Mouse (Mus musculus) urinary bladder, postnatal 36 days (tissue): Measurements from ENCODE around the gene Tomm40l.
A peak's percentile ranks its signal among the peaks of the same experiment; 100 is the strongest.

ENCODE experiments used
- DNase-seq, 2 experiments: peaks; one replicate each; pipeline ENCODE4 v3.0.0; 2022; ENCODE audit warnings: low spot score in 2 of 2, mixed read lengths in 1 of 2

The Tomm40l gene

DNA sequence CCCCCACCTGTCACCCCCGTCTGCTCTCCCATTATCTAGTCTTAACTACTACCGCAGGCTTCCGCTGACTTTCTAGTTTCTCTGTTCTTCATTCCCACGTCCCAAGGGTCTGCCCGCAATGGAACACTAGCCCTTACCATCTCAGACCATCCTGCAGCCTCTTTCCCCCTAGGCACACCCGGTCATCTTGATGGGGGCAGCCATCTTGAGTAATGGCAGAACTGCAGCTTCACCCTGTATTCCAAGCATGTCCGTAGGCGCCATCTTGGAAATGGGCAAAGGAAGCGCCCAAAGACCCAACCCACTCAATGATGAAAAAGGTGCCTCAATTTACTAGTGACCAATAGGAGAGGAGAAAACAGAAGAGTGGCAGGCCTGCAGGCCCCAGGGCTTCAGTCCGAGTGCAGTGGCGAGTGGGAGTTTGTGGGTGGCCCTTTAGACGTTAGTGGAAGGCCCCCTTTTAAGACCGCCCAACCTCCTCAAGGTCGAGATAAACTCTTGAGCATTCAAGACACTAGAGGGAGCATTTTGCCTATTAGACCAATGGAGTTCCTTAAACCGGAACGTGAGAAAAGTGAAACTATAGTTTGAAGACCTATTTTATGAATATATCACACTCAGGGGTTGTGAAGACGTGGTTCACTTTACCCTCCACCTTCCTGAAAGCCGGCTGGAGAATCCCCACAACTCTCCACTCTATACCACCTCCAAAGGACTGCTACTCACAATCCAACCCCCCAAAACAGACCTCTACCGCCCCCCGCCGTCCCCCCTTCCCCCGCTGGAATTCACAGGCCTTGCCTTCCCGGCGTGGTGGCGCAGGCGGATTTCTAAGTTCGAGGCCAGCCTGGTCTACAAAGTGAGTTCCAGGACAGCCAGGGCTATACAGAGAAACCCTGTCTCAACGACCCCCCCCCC lies at the start of gene Tomm40l:
Tomm40l (minus strand) TSS at position 277 of the 918 bp plus-strand sequence.
- peak; percentile 84 to 94 for DNase-seq

GRCm38 (mm10) chr1:171272086-171272485 lies 49.8 kb upstream of the Tomm40l start:
- DNase-seq, result no peak

- no peak for DNase-seq
Observed at GRCm38 (mm10) chr1:171271622-171272021, 49.3 kb upstream of the Tomm40l start.

DNA sequence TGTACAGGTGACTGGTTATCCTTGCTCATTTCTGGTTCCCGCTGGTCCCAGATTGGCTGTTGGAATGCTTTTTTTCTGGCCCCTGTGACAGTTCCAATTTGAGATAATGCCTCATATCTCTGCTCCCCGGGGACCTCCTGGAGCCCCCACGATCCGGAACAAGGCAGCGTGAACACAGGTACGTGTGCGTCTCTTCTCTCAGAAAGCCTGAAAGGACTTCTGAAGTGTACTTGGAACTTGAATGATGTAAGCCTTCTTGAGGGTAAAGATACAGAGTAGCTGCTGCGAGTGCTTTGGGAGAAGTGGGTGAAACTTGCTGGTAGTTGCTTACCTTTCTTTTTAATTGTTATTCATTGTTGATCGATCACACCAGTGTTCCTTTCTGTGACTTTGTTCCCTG lies 48.9 kb upstream of the Tomm40l start:
- DNase-seq, result no peak

DNA sequence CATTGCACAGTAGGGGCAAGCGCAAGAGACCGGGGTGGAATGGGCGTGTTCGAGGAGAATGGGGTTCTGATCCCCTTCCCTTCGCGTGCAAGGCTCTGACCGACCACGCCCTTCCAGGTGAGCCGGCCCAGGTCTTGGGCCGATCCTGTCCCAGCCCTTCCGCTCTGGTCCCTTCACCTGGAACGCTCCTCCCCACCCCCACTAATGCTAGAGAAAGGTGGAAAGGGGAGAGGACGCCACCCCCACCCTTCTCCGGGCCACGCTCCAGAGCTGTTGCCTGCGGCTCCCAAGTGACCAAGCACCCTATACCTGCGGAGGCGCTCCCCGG lies 48.2 kb upstream of the Tomm40l start:
- peak; percentile 55 to 63 for DNase-seq

DNA sequence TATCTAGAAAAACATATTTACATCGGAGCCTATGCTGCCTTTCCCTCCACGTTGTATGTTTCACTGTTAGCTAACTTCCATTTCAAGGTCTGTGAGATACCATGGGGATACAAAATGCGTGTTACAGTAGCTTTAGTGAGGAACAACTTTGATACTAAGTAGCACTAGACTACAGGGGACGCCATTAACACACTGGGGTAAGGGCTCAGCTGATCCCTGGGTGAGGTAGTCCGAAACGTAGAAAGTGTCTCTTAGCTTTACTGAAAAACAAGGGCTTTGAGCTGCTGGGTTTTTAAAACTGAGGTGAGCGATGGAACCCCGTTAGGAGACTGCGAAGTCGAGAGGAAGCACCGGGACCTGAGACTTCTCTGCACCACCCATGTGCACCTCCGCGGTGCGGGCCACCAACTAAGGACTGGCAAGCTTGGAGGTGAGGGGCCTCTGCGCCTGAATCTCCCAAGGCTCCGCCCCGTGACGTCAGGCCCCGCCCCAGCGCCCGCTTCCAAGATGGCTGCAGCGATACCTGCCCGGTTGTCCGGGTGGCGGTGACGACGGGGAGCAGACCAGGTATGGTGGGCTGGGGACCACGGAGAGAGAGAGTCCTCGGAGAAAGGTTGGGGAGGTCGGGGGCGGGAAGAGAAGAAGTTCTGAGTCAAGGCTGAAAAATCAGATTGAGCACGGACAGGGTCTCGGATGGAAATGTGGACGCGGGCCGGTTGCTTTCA lies 47.7 kb upstream of the Tomm40l start, which contains the start of gene B4galt3:
B4galt3 (plus strand) TSS at position 481 of the 725 bp plus-strand sequence.
- DNase-seq, result peak; percentile 97

DNA sequence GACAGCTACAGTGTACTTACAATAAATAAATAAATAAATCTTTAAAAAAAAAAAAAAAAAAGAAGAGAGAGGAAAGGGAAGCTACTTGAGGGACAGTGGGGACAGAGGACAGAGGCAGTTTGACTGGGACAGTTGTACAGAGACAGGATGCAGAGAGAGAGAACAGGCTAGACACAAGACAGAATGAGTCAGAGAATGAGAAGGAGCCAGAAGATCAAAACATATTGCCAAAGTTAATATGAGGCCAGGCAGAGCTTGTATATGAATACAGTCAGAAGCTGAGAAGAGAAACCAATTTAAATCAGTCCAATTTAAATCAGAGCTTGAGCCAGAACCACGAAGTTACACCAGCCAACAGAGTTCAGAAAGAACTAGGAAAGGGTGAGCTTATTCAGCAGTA lies 46.0 kb upstream of the Tomm40l start:
- DNase-seq, result no peak

GRCm38 (mm10) chr1:171265971-171266744 lies 43.8 kb upstream of the Tomm40l start:
- DNase-seq, result no peak

DNA sequence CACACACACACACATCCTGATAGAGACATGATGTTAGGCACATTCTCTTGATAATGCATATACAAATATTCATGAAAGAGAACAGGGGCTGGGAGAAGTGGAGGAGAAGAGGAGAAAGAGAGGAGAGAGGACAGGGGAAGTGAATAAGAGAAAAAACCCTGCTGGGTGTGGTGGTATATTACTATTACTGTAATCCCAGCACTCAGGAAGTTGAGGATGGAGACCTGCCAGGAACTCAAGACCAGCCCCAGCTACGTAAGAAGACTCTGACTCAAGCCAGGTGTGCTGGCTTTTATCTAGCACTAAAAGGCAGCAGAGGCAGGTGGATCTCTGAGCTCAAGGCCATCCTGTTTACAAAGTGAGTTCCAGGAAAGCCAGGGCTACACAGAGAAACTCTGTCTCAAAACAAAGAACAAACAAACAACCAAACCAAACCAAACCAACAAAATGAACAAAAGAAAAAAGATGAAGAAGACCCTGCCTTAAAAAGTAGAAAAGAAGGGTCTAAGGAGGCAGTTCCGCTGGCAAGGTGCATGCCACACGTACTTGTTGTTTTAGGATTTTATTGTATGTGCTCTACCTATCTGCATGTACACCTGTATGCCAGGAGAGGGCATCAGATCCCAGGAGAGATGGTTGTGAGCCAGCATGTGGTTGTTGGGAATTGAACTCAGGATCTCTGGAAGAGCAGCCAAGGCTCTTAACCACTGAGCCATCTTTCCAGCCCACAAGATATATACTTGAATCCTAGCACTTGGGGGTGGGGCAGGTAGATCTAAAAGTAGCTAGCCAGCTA lies 41.5 kb upstream of the Tomm40l start:
- no peak for DNase-seq

- no peak for DNase-seq
Observed at GRCm38 (mm10) chr1:171263185-171263611, 40.9 kb upstream of the Tomm40l start.

- DNase-seq, result no peak
Observed at GRCm38 (mm10) chr1:171262594-171263130, 40.3 kb upstream of the Tomm40l start.

DNA sequence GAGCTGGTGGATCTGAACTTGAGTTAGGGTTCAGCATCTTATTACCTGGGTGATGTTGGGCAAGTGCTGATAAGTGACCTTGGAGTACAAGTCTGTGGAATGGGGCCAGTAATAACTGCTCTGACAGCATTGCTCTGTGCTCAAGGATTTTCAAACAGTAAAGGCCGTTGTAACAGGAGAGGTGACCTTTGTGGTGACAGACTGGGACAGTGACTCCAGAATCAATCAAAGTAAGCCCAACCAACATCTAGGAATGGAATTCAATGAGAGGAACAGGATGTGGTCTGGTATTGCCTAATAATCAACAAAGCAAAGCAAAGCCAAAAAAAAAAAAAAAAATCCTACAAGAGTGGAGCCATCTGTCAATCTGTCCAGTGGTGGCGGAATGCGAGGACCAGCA lies 38.0 kb upstream of the Tomm40l start:
- DNase-seq, result no peak

- no peak for DNase-seq
Observed at GRCm38 (mm10) chr1:171258921-171259320, 36.6 kb upstream of the Tomm40l start.

DNA sequence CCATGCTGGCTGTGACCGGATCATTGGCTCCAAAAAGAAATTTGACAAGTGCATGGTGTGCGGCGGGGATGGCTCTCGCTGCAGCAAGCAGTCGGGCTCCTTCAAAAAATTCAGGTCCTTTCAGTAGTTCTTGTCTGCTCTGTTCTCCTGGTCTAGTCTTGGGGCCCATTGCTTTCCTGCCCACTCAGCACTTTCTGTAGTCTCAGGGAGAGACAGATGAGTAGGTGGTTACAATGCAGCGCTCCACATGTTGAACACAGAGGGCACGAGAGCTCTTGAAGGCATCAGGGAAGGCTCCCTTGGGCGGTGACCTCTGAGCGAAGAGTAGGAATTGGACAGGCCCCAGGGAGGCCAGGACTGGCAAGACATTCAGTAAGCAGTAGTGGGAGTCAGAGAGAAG lies 35.5 kb upstream of the Tomm40l start:
- DNase-seq, result no peak

DNA sequence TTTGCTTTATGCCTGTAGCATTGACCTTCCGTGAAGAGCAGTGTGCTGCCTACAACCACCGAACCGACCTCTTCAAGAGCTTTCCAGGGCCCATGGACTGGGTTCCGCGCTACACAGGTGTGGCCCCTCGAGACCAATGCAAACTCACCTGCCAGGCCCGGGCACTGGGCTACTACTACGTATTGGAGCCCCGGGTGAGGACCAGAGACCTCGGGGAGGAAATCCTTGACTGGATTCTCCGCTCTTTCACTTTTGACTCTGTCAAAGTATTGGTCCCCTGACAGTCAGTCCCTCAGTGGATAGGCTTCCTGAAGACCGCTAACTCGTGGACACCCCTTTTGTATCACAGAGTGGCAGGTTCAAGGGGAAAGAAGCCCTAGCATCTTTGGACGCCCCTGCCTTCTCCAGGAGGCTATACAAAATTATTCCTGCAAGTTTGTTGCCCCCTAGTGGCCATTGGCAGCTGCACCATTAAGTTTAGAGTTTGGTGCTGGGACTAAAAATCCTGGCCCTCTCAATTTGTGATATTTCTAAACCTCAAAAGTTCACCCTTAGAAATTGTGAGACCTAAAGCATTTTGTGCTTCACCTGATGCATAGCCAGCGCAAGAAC lies 34.7 kb upstream of the Tomm40l start:
- DNase-seq, result peak in 1 of 2 experiments; percentile 49

DNA sequence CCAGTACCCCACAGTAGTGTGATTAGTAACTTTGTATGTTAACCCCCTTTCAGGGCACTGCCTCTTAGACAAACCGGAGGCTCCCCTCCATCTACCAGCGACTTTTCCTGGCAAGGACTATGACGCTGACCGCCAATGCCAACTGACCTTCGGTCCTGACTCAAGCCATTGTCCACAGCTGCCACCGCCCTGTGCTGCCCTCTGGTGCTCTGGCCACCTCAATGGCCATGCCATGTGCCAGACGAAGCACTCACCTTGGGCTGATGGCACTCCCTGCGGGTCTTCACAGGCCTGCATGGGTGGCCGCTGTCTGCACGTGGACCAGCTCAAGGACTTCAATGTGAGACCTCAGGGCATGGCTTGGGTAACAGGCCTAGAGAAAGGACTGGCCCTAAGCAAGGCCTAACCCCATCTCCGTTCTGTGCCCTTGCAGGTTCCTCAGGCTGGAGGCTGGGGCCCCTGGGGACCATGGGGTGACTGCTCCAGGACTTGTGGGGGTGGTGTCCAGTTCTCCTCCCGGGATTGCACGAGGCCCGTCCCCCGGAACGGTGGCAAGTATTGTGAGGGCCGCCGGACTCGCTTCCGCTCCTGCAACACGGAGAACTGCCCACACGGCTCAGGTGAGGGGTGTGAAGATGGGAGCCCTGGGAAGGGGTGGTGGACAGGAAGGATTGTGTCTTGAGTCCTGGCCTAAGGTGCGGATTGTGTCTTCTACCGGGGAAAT lies 33.9 kb upstream of the Tomm40l start:
- no peak for DNase-seq

- DNase-seq, result no peak
Observed at GRCm38 (mm10) chr1:171252415-171252814, 30.1 kb upstream of the Tomm40l start.

GRCm38 (mm10) chr1:171251594-171252324 lies 29.4 kb upstream of the Tomm40l start:
- peak in 1 of 2 experiments; percentile 29 for DNase-seq
